Mouse (Mus musculus) left cerebral cortex, postnatal 36 days (tissue): Measurements from ENCODE around the gene Hist1h2ac. TPM values are rescaled to one million over a fixed set of nuclear protein-coding genes. Genes with fewer than 3 reads are reported as not detected.
A peak's percentile ranks its signal among the peaks of the same experiment; 100 is the strongest.

Experiments used
- DNase-seq, 2 experiments: peaks; one replicate each; pipeline ENCODE4 v3.0.0; 2021 to 2022; ENCODE audit warnings: low spot score in 2 of 2, mixed read lengths in 1 of 2
- intact Hi-C: fragments of 180-260 bp; cut with DNase I; formaldehyde crosslinking; loops from one replicate; pipeline ENCODE4 v1.15.1; 2025
- total RNA-seq, 2 experiments: library from RNA; stranded (reverse); gene quantifications; 2 replicates each; pipeline ENCODE4 v1.2.3; 2021

Gene Hist1h2ac
- total RNA-seq, 2 experiments from 2014 or later: 2.5 to 2.9 TPM

DNA sequence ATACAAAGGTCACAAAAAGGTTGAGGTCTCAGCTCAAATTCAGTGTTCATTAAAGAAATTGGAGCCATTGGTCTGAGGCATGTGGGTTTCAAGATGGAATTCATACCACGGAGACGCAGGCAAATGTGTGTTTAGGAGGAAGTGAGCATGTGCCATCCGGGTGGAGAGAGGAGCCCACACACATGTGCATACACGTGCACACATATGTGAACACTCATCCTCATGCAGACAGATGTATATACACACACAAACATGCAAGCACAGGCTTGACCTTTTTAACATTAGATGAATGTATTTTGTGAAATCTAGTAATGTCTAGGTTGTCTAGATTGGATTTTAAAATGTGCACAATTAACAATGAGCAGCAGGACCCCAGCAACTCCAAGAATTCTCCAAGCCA is 18.5 kb upstream of the Hist1h2ac start:
- no peak for DNase-seq
- intact Hi-C loops: no loop called here

DNA sequence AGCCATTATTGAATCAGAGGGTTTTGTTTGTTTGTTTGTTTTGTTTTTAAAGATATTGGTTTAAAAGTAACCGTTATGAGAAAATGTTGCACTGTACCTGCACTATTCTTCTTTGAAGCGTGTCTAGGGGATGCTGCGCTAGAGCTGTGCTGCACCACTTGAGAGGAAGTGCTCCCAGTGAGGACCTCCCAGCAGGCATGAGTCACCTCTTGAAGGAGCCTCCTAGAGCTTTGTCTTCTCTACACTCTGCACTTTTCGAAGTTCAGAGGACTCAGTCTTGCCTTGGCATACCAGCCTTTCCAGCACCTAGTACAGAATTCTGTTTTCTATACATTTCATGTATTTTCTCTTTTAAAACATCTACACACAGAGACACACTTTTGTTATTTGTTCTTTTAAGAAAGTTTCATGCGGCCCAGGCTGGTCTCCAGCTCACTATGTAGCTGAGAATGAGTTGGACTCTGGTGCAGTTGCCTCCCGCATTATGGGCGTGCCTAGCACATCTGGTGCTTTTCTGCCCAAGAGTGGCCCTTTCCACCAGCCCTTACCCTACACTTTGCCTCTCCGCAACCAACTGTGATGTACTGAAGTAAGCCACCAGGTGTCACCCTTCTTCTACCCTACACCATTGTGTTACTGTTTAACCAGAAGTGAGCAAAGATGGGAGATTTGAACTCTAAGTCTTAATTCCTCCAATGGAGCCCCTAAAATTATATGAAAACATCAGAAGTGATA is 17.2 kb upstream of the Hist1h2ac start:
- DNase-seq: peak; percentile 42 to 61

DNA sequence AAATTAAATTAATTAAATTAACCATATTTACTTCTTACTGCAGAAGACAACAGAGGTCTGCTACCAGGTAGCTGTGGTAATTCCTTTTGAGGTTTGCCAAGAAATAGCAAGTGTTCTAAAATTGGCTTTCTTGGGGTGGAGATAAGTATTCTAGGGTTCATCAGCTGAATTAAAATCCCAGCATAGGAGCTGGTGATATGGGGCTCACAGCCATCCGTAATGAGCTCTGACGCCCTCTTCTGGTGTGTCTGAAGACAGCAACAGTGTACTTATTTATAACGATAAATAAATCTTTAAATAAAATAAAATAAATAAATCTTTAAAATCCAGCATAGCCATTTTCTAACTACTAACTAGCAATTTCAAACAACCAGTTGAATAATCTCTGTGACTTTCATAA is 16.0 kb upstream of the Hist1h2ac start:
- intact Hi-C loops: loop anchor here (2.0 to 5.0 kb wide), 4 partner anchors 15 to 1657 kb away; partner anchors contain the start of genes Hist1h1c, Hist1h1e, Hist1h2ag and Hist1h2bc
- DNase-seq: no peak

More for the DNA sequence above, 17.2 kb upstream of the Hist1h2ac start:
- intact Hi-C loops: loop anchor here (1.0 kb wide), 1 partner anchor 31 kb away; no protein-coding TSS in a partner anchor

DNA sequence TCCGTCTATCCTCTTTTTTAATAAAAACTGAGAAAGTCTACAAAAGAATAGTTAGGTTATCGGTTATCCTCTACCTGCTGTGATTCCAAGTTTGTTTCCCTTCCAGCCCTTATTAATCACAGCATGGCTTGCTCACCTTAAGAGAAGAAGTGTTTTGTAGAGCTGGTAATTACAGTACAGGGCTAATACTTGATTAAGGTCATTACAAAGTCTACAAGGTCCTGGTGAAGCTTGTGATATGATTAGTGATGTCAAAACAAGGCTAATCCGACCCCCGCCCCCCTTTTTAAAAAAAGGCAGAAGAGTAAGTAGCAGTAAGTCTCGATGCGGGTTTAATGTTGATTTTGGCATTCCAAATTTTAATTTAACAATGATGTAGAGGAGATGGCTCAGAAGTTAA is 15.2 kb upstream of the Hist1h2ac start:
- no peak for DNase-seq
- intact Hi-C loops: loop anchor here (2.0 to 5.0 kb wide), 4 partner anchors 14 to 1657 kb away; partner anchors contain the start of genes Hist1h1c, Hist1h1e, Hist1h2ag and Hist1h2bc

DNA sequence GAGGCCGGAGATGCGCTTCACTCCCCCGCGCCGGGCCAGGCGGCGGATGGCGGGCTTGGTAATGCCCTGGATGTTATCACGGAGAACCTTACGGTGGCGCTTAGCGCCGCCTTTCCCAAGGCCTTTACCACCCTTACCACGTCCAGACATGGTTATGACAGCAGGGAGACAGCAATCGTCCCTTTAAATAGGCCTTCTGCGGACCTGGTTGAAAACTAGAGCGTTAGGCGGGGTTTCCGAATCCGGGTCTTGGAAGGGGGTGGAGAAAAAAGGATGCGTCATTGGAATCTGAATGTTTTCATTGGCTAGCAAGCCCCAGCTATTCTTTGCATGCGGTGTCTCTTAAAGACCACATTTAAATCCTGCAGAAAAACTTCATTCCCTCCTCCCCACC is 14.5 kb upstream of the Hist1h2ac start, which contains the start of gene Hist1h4c:
TSS of gene Hist1h4c (minus strand) at position 155 of the 394 bp plus-strand sequence.
- intact Hi-C loops: loop anchor here (2.0 to 5.0 kb wide), 4 partner anchors 13 to 1656 kb away; partner anchors contain the start of genes Hist1h1c, Hist1h1e, Hist1h2ag and Hist1h2bc
- DNase-seq: peak; percentile 99

DNA sequence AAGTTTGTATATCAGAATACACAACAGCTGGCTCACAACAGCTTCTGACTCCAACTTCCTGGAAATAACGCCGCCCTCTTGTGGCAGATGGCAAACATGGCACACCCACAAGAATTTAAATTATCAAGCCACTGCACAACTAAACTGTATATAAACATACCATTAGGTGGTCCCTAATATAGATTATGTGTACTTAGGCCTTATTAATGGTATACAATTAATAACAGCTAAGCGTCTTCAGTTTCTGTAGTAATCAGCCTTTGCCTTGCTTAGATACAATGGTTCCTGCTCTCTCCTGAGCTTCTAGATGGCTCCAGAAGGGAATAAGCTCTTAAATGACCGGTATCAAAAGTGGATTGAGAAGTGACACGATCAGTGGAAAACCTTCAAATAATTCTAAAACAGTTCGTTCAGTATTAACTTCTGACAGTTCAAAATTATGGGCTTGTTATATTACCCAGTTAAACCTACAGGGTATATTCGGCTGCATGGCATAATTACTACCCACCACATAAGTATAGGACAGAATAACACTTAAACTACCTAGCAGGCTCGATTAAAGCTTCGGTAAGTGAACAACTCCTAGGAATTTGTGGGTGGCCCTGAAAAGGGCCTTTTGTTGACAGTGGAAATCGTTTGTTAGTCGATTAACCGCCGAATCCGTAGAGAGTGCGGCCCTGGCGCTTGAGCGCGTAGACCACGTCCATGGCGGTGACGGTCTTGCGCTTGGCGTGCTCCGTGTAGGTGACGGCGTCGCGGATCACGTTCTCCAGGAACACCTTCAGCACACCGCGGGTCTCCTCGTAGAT is 13.9 kb upstream of the Hist1h2ac start:
- intact Hi-C loops: loop anchor here (1.0 to 5.0 kb wide), 5 partner anchors 13 to 1655 kb away; partner anchors contain the start of genes Hist1h1c, Hist1h1e, Hist1h2ag and Hist1h2bc
- peak in 1 of 2 experiments; percentile 35 for DNase-seq

DNA sequence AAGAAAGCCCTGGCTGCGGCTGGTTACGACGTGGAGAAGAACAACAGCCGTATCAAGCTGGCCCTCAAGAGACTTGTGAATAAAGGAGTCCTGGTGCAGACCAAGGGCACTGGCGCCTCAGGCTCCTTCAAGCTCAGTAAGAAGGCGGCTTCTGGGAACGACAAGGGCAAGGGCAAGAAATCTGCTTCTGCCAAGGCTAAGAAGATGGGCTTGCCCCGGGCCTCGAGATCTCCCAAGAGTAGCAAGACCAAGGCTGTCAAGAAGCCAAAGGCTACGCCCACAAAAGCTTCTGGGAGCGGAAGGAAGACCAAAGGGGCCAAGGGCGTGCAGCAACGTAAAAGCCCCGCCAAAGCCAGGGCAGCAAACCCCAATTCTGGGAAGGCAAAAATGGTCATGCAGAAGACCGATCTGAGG is 12.3 kb upstream of the Hist1h2ac start:
- DNase-seq: no peak
- intact Hi-C loops: loop anchor here (5.0 kb wide), 2 partner anchors 74 to 1654 kb away; partner anchors contain the start of genes Hist1h1e, Hist1h2ag, Hist1h2be and Hist1h2bj

DNA sequence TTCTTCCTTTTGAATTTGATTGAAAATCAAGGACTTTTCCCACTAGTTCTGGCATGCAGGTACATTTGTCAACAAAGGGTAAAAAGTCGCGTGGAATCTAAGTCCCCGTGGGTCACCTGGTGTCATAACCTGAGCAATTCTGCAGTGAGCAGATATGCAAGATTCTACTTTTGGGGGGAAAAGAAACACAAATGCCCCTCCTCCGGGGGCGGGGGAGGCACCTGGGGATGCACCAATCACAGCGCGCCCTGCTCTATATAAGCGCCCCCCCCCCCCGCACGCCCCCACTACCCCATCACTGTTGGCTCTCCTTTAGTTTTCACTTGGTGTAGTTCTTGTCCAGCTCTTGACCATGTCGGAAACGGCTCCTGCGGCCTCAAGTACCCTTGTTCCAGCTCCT is 11.8 kb upstream of the Hist1h2ac start, which contains the start of gene Hist1h1t:
TSS of gene Hist1h1t (plus strand) at position 301 of the 400 bp plus-strand sequence.
- no peak for DNase-seq
- intact Hi-C loops: loop anchor here (5.0 kb wide), 2 partner anchors 73 to 1653 kb away; partner anchors contain the start of genes Hist1h1e, Hist1h2ag, Hist1h2be and Hist1h2bj

DNA sequence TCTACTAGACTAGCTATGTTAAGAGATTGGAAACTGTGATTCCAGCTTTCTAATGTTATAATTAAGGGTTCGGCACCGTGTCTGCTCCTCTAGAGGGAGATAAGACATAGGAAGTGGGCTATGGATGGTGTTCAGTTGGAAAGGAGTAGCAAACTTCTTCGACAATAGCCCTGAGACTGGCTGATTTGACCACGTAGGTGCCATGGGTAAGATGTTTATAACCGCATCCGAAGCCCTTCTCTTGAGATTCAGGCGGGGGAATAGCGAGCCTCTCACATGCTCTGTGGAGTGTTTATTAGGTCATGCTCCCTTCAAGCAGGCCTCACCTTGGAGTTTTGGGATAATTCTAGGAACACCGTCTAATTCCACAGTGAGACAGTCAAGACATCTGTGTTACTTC is 11.2 kb upstream of the Hist1h2ac start:
- DNase-seq: no peak
- intact Hi-C loops: loop anchor here (5.0 kb wide), 2 partner anchors 73 to 1653 kb away; partner anchors contain the start of genes Hist1h1e, Hist1h2ag, Hist1h2be and Hist1h2bj

DNA sequence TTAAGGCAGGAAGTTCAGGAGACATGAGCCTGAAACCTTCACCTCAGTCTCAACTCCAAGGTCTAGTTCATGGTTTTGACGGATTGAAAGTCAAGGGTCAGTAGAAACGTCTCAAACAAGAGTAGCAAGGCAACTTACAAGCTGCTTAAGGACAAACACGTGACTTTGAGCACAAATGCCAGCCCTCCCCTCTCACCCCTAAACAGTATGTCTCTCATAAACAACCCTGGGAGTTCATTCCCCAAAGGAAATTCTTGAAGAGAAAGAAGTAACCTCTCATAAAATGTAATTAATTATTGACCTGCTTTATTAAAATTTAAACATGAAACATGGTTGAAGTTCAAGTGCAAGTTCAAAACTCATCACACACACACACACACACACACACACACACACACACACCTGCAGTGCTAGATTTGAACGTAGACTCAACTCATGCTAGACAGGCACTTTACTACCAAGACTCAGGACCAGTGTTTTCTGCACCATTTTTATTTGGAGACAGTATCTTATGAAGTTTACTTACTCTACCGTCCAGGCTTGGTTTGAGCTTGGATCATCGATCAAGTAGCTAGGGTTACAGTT is 10.2 kb upstream of the Hist1h2ac start:
- DNase-seq: no peak
- intact Hi-C loops: no loop called here

DNA sequence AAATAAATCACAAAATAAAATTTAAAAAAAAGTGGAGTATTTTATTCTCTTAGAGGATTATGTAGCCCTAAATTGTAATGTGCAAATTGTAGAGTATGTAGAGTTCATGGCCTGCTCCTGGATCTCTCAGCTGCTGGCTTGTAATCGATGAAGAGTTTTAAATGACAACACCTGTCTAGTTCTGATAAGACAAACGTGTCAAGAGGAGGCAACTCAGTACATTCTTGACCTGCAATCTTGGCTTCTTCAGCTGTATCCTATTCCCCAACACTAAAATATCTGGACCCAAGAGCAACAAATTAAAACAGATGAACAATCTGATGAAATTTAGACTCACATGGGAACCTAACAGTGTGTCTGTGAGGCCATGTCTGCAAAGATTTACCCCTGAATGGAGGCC is 5.7 kb upstream of the Hist1h2ac start:
- intact Hi-C loops: loop anchor here (10.0 kb wide), 1 partner anchor 1965 kb away; the partner anchor contains the start of gene Hist1h2bm

DNA sequence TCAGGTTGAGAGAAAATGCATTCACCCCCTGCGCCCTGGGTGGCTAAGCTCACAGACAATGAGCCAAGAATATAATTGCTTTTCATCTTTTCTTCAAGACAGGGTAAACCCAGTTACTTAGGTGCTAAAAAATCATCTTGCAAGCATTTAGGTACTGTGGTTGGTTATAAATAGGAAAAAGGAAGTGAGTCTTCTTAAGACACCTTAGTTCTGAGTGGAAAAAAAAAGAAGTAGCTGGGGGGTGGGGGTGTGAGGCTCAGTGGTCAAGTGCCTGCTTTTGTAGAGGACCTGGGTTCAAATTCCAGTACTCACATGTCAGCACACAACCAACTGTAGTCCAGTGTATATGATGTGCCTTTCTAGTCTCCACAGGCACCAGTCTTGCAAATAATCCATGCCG is 5.2 kb upstream of the Hist1h2ac start:
- DNase-seq: no peak
- intact Hi-C loops: loop anchor here (10.0 kb wide), 1 partner anchor 1964 kb away; the partner anchor contains the start of gene Hist1h2bm

More for the DNA sequence above, 5.7 kb upstream of the Hist1h2ac start:
- DNase-seq: no peak

DNA sequence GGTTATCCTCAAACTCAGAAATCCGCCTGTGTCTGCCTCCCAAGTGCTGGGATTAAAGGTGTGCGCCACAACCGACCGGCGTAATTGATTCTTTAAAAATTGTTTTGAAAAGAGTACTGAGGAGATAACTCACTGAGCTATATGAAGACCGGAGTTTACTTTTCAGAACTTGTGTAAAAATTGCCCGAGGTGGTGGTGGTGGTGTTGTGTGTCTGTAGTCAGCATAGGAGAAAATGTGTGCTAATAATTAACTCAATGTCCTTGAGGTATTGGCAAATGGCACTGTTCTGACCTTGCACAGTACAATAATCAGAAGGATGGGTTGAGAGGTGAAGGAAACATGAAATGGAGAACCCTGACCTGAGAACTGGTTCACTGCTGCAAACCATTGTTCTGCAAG is 4.2 kb upstream of the Hist1h2ac start:
- DNase-seq: no peak
- intact Hi-C loops: loop anchor here (10.0 kb wide), 1 partner anchor 1963 kb away; the partner anchor contains the start of gene Hist1h2bm

DNA sequence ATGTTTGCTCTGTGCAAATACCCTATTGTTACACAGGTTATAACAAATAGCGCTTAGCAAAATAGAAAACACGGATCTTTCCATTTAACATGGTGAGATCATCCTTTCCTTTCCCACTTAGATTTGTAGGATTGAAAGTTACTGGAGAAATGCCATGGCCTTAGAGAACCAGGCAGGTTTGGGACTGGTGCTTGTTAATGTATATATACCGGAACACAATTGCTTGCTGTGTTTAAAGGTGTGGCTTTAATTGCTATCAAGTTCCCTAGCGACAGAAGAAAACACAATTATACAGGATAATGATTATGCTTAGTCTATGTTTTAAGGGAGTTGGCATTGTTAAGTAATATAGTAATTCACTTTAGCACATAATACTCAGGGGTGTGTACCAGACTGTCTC is 3.4 kb upstream of the Hist1h2ac start:
- no peak for DNase-seq
- intact Hi-C loops: loop anchor here (10.0 kb wide), 1 partner anchor 1962 kb away; the partner anchor contains the start of gene Hist1h2bm

DNA sequence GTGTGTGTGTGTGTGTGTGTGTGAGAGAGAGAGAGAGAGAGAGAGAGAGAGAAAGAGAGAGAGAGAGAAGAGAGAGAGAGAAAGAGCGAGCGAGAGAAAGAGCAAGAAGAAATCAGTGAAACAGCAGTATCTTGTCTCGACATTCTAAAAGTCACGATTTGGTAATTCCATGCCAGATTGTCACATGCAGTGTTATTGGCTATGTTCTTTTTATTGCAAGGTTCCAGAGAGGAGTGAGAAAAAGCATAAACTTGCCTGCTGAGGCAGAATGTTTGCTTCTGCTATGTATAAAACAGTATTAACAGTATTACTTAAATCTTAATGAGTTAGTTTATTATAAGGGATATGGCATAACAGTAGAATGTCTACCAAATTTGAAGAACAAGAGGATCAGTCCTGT is 2.2 kb upstream of the Hist1h2ac start:
- intact Hi-C loops: loop anchor here (2.0 to 10.0 kb wide), 2 partner anchors 13 to 1961 kb away; partner anchors contain the start of genes Hist1h2bm and Hist1h4c
- no peak for DNase-seq

DNA sequence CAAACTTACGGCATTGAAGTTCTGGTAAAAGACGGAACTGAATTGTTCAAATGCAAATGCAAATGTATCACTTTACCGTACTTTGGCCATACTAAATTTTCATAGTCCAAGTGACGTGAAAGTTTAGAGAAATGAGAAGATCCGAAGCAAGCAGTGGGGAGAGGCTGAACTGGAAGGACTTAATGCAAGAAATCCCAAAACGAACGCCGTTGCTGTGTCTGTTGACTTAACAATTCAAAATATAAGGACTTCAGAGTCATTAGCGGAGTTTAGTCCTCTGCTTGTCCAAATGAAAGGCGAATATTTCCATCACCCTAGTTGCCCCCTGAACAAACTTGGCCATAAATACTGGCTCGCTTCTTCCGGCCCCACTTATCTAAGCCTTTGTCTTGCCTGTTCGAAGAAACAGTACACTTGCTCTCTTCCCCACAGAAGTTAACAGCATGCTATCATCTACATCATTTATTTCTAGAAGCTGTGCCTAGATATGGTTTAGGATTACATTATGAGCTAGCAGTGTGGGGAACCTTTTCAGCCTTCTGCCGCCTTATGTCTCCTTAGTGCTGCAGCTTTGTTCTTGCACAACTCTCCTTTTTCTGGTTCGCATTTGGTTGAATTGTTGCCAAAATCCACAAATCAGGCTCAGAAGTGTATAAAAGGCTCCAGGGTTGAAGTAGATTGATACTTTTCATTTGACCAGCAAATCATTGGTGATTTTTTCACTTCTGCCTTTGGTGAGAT is 1.5 kb upstream of the Hist1h2ac start:
- intact Hi-C loops: loop anchor here (2.0 to 10.0 kb wide), 2 partner anchors 14 to 1960 kb away; partner anchors contain the start of genes Hist1h2bm and Hist1h4c
- no peak for DNase-seq

DNA sequence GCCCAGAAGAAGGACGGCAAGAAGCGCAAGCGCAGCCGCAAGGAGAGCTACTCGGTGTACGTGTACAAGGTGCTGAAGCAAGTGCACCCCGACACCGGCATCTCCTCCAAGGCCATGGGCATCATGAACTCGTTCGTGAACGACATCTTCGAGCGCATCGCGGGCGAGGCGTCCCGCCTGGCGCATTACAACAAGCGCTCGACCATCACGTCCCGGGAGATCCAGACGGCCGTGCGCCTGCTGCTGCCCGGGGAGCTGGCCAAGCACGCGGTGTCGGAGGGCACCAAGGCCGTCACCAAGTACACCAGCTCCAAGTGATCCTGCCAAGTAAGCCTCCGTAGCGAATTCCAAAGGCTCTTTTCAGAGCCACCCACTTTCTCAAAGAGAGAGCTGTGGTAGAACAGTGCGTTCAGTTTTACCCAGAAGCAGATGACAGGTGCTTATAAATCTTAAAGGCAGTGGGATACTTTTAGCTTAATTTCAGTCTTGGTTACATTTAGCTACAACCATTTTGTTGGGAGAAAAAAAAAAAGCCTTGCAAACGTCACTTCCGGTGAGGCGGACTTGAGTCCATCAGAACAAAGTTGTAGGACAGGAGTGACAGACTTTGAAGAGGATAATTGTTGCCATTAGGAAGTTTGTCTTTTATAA is 672 bp upstream of the Hist1h2ac start:
- intact Hi-C loops: loop anchor here (2.0 to 10.0 kb wide), 4 partner anchors 14 to 1960 kb away; partner anchors contain the start of genes Hist1h2ah, Hist1h2bk, Hist1h2bm and Hist1h4c
- DNase-seq: peak; percentile 18 to 26
